Mouse (Mus musculus): Measurements from ENCODE around the gene Kcnk2. TPM values are rescaled to one million over a fixed set of nuclear protein-coding genes. Genes with fewer than 3 reads are reported as not detected.

Kcnk2 gene
- polyA plus RNA-seq (2015; fragmentation: Nextera tagmentation; extraction: Ambion mirVana) = 0.51 and 0.55 TPM in 2 replicates

DNA sequence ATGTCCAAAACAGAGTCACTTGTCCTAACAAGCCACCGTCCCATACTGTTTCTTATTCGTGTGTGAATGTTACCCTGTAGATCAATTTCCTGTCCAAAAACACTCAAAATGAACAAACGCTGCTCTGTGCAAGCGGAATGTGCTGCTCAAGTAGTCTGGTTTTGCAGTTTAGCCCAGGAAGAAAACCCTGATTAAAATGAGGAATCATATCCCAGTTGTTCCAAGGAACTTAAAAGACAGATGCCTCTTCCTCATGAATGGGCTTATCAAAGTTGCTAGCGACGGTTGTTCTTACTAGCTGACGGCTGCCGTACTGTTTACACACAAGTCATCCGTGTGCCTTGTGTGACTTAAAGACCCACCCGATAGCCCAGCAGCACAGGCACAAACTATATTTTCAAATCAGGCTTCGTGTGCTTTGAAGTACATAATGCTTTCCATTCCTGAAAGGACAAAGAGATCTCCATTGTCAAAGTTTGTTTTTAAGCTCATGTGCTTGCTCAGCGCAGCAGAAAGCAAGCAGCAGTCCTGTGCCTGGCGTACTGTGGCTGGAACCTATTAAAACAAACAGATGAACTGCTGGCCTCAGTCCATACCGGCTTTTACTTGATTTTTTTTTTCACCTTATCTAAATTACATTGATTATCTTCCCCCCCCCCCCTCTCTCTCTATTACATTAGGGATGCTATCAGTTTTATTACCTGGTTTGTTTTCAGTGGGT, at the start of gene Kcnk2:
Gene Kcnk2, minus strand, starts transcription at position 51 of the 721 bp plus-strand sequence.
- no peak within 1 kb of the TSS for H3K27ac ChIP-seq (replicated peaks)
- H3K36me3 ChIP-seq = no peaks in the 10 kb centered on the region
- no peak for ATAC-seq (ENCODE audit: extremely low read depth, insufficient number of reproducible peaks, low FRiP score, low TSS enrichment)
- H3K4me1 ChIP-seq = peaks cover 5% of the 10 kb centered on the region; the same call in 1 of the 2 replicates
- no peaks in the 10 kb centered on the region for H3K27me3 ChIP-seq (replicated peaks)
- H3K9ac ChIP-seq = no peak within 1 kb of the TSS
- peak within 1 kb of the TSS; percentile 13; the same call in 1 of the 2 replicates for H3K4me3 ChIP-seq
- no peaks in the 10 kb centered on the region for H3K9me3 ChIP-seq
- peak within 1 kb of the TSS; percentile 54 for H3K4me2 ChIP-seq
- 29% methylated on average over 14 of the region's 14 CpGs for WGBS

DNA sequence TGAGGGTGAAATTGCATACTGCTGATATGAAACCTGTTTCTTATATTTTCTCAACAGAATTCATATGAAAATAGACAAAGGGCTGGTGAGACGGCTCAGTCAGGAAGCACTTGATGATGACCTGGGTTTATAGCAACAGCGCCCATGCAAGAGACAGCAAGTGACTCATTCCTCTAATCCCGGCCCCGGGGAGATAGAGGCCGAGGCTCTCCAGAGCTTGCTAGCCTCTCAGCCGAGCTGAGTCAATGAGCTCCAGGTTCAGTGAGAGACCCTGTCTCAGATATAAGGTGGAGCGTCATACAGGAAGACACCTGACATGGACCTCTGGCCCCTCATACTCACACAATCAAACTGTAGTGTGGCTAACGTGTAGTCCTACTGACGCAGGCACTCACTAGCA, 38.7 kb upstream of the Kcnk2 start:
- Histone ChIP-seq H3K36me3 (no peaks in the 10 kb centered on the region), H3K27ac (replicated peaks) (no peak overlapping the region), H3K9ac (no peak overlapping the region), H3K9me3 (no peaks in the 10 kb centered on the region), H3K4me1 (no peaks in the 10 kb centered on the region), H3K4me3 (no peak overlapping the region), H3K4me2 (no peak overlapping the region), H3K27me3 (replicated peaks) (no peaks in the 10 kb centered on the region)
- no peak for ATAC-seq (ENCODE audit: extremely low read depth, insufficient number of reproducible peaks, low FRiP score, low TSS enrichment)
- 56% methylated on average over 9 of the region's 9 CpGs for WGBS

DNA sequence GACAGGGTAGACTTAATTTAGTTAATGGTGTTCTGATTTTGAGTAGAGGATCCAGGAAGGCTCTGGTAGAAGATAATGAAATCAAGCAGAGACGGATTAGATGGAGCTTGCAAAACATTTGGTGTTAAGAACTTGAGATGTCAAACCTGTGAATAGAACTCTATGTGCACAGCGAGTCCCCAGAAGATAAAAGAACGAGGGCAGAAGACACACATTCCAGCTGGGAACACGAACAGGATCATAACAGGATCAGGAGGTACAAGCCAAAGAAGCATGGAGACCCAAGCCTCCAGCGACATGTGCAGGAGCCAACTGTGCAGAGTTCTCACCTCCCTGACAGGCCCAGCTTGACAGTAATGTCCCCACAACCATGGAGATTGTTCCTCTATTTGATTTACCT, 35.1 kb upstream of the Kcnk2 start:
- H3K9ac ChIP-seq = no peak overlapping the region
- H3K36me3 ChIP-seq = no peaks in the 10 kb centered on the region
- ATAC-seq (ENCODE audit: extremely low read depth, insufficient number of reproducible peaks, low FRiP score, low TSS enrichment) = no peak
- H3K4me2 ChIP-seq = no peak overlapping the region
- H3K4me3 ChIP-seq = no peak overlapping the region
- H3K4me1 ChIP-seq = no peaks in the 10 kb centered on the region
- WGBS = 50% methylated on average over 5 of the region's 5 CpGs
- H3K27me3 ChIP-seq (replicated peaks) = no peaks in the 10 kb centered on the region
- H3K9me3 ChIP-seq = no peaks in the 10 kb centered on the region
- no peak overlapping the region for H3K27ac ChIP-seq (replicated peaks)

DNA sequence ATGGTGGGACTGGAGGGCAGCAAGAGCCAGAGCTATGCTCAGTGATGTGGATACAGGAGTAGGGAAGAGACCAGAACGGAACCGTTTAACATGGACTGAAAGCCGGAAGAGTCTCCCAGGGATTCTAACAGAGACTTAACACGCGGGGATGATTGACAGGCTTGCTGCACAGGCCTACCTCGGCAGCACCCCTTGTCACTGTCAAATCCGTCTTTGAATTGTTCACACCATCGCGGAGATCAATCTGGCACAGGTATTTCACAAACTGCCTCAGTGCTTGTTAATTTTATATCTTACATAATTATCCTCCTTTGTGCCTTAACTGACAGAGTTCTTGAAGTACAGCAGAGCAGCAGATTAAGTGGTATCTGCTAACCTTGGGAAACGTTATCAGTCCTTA, 33.4 kb upstream of the Kcnk2 start:
- WGBS = 73% methylated on average over 10 of the region's 10 CpGs
- Histone ChIP-seq H3K9me3 (no peaks in the 10 kb centered on the region), H3K4me2 (no peak overlapping the region), H3K27me3 (replicated peaks) (no peaks in the 10 kb centered on the region), H3K9ac (no peak overlapping the region), H3K27ac (replicated peaks) (no peak overlapping the region), H3K4me1 (peaks cover 3% of the 10 kb centered on the region; the same call in 1 of the 2 replicates), H3K4me3 (no peak overlapping the region), H3K36me3 (no peaks in the 10 kb centered on the region)
- no peak for ATAC-seq (ENCODE audit: extremely low read depth, insufficient number of reproducible peaks, low FRiP score, low TSS enrichment)

DNA sequence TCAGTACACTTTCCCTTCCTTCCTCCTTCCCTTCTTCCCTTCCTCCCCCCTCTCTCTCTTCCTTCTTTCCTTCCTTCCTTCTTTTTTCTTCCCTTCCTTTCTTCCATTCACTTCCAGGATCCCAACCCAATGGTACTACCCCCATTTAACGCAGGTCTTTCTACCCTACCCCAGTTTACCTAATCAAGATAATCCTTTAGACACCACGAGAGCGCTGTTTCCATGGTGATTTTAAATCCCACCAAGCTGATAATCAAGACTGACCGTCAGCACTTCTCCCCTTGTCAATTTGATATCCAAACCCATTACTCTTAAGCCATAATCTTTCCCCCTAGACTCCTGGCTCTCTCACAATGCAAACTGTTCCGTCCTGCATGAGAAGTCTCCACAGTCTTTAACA, 29.4 kb upstream of the Kcnk2 start:
- no peaks in the 10 kb centered on the region for H3K9me3 ChIP-seq
- no peaks in the 10 kb centered on the region for H3K36me3 ChIP-seq
- 25% methylated on average over 5 of the region's 5 CpGs for WGBS
- H3K9ac ChIP-seq = no peak overlapping the region
- H3K4me1 ChIP-seq = peaks cover 4% of the 10 kb centered on the region; the same call in 1 of the 2 replicates
- H3K27me3 ChIP-seq (replicated peaks) = no peaks in the 10 kb centered on the region
- no peak for ATAC-seq (ENCODE audit: extremely low read depth, insufficient number of reproducible peaks, low FRiP score, low TSS enrichment)
- no peak overlapping the region for H3K4me2 ChIP-seq
- H3K4me3 ChIP-seq = no peak overlapping the region
- H3K27ac ChIP-seq (replicated peaks) = no peak overlapping the region

DNA sequence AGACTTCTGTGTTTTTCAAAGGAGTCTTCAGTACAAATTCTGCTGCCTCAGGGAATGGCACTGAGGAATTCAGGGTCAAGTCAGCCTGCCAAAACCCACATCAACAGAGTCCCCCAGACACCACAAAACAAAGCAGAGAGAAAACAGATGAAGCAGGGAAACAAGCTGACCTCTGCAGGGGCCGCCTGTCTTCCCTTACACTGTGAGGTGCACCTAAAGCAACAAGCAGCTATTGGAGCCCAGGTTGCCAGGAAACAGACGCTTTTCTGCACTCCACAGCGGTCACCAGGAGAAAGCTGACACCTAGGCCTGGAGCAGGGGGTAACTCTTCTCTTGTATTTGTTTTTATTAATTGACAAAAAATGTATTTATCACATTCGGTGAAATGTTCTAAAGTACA, 28.5 kb upstream of the Kcnk2 start:
- no peak overlapping the region for H3K4me3 ChIP-seq
- H3K4me2 ChIP-seq = no peak overlapping the region
- no peaks in the 10 kb centered on the region for H3K27me3 ChIP-seq (replicated peaks)
- no peak for ATAC-seq (ENCODE audit: extremely low read depth, insufficient number of reproducible peaks, low FRiP score, low TSS enrichment)
- H3K9ac ChIP-seq = no peak overlapping the region
- H3K4me1 ChIP-seq = peaks cover 4% of the 10 kb centered on the region; the same call in 1 of the 2 replicates
- H3K27ac ChIP-seq (replicated peaks) = no peak overlapping the region
- 35% methylated on average over 4 of the region's 4 CpGs for WGBS
- H3K9me3 ChIP-seq = no peaks in the 10 kb centered on the region
- no peaks in the 10 kb centered on the region for H3K36me3 ChIP-seq

DNA sequence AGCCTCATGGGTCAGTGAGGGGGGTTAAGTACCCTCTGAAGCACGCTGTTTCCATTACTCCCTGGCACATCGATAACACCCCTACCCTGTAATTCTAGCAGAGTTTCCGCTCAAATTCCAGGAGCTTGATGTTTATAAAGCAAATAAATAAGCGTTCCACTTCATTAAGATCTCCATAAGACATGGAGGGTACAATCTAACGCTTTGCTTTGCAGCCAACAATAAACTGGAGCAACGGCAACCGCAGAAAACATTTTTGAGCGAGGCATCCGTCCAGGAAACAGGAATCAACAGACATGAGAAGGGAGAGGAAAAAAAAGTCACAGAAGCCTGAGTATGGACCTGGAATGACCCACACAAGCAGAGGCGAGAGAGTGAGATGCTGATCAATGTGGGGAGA, 27.5 kb upstream of the Kcnk2 start:
- no peak overlapping the region for H3K27ac ChIP-seq (replicated peaks)

GRCm38 (mm10) chr1:189426252-189426651, 24.2 kb upstream of the Kcnk2 start:
- no peaks in the 10 kb centered on the region for H3K36me3 ChIP-seq

More for the DNA sequence above, 27.5 kb upstream of the Kcnk2 start:
- H3K4me1 ChIP-seq = peaks cover 4% of the 10 kb centered on the region; the same call in 1 of the 2 replicates
- H3K9ac ChIP-seq = no peak overlapping the region
- no peaks in the 10 kb centered on the region for H3K36me3 ChIP-seq
- ATAC-seq (ENCODE audit: extremely low read depth, insufficient number of reproducible peaks, low FRiP score, low TSS enrichment) = no peak
- H3K4me3 ChIP-seq = no peak overlapping the region
- no peaks in the 10 kb centered on the region for H3K27me3 ChIP-seq (replicated peaks)
- 78% methylated on average over 10 of the region's 10 CpGs for WGBS
- H3K4me2 ChIP-seq = no peak overlapping the region
- no peaks in the 10 kb centered on the region for H3K9me3 ChIP-seq

DNA sequence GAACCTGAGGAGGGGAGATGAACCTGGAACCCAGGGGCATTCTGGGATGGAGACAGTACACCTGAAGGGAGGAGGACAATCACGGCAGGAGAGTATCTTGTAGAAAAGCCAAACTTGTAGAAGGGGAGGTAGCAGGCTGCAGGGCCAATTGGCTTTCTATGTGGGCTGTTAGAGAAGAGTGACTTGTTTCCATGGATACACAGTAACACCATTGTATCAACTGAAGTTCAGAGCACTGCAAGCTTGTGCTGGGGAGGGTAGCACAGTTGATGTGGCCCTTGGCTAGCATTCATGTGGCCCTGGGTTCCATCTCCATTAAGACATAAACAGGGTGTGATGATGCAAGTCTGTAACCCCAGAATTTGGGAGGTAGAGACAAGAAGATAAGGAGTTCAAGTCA, 17.8 kb upstream of the Kcnk2 start:
- no peak for ATAC-seq (ENCODE audit: extremely low read depth, insufficient number of reproducible peaks, low FRiP score, low TSS enrichment)
- no peaks in the 10 kb centered on the region for H3K4me1 ChIP-seq
- H3K9ac ChIP-seq = no peak overlapping the region
- H3K9me3 ChIP-seq = no peaks in the 10 kb centered on the region
- H3K36me3 ChIP-seq = no peaks in the 10 kb centered on the region
- 65% methylated on average over 1 of the region's 1 CpGs for WGBS
- no peak overlapping the region for H3K4me3 ChIP-seq
- H3K4me2 ChIP-seq = no peak overlapping the region
- H3K27me3 ChIP-seq (replicated peaks) = no peaks in the 10 kb centered on the region; the same call in 1 of the 2 replicates
- no peak overlapping the region for H3K27ac ChIP-seq (replicated peaks)

More at GRCm38 (mm10) chr1:189426252-189426651, 24.2 kb upstream of the Kcnk2 start:
- WGBS = 85% methylated on average over 11 of the region's 11 CpGs
- Histone ChIP-seq H3K9ac (no peak overlapping the region), H3K9me3 (no peaks in the 10 kb centered on the region), H3K27me3 (replicated peaks) (no peaks in the 10 kb centered on the region), H3K27ac (replicated peaks) (no peak overlapping the region), H3K4me2 (no peak overlapping the region), H3K4me3 (no peak overlapping the region), H3K4me1 (peaks cover 4% of the 10 kb centered on the region; the same call in 1 of the 2 replicates)
- ATAC-seq (ENCODE audit: extremely low read depth, insufficient number of reproducible peaks, low FRiP score, low TSS enrichment) = no peak

DNA sequence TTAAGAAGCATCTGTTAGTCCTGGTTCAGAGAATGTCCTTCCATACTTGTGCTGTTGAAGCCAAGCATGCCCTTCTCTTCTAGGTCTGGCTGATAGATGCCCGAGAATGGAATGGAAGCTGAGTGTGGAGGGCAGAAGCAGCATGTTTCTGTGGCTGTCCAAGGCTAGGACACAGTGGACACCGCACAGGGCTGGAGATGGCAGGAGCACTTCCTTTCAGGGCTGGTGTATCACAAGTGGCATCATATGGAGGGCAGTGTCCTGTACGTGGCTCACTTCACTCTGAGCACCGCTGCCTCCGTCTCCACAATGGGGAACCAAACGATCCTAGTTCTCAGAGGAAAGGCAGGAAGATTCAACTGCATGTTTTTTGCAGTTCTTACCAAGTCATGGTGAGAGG, 7.8 kb upstream of the Kcnk2 start:
- ATAC-seq (ENCODE audit: extremely low read depth, insufficient number of reproducible peaks, low FRiP score, low TSS enrichment) = no peak
- Histone ChIP-seq H3K36me3 (no peaks in the 10 kb centered on the region), H3K4me2 (no peak overlapping the region), H3K4me1 (no peaks in the 10 kb centered on the region), H3K4me3 (no peak overlapping the region), H3K9ac (no peak overlapping the region), H3K27me3 (replicated peaks) (no peaks in the 10 kb centered on the region), H3K27ac (replicated peaks) (no peak overlapping the region), H3K9me3 (no peaks in the 10 kb centered on the region)
- WGBS = 74% methylated on average over 6 of the region's 6 CpGs

- peaks cover 5% of the 10 kb centered on the region; the same call in 1 of the 2 replicates for H3K4me1 ChIP-seq
- no peak for ATAC-seq (ENCODE audit: extremely low read depth, insufficient number of reproducible peaks, low FRiP score, low TSS enrichment)
- no peaks in the 10 kb centered on the region for H3K27me3 ChIP-seq (replicated peaks)
- H3K9ac ChIP-seq = no peak overlapping the region
- H3K36me3 ChIP-seq = no peaks in the 10 kb centered on the region
- H3K27ac ChIP-seq (replicated peaks) = no peak overlapping the region
- no peaks in the 10 kb centered on the region for H3K9me3 ChIP-seq
- WGBS = 64% methylated on average over 10 of the region's 10 CpGs
- H3K4me3 ChIP-seq = no peak overlapping the region
- no peak overlapping the region for H3K4me2 ChIP-seq
These were observed 3.1 kb upstream of the Kcnk2 start for GRCm38 (mm10) chr1:189405221-189405620.

GRCm38 (mm10) chr1:189403546-189403945, 1.5 kb upstream of the Kcnk2 start:
- no peaks in the 10 kb centered on the region for H3K27me3 ChIP-seq (replicated peaks)
- no peak overlapping the region for H3K27ac ChIP-seq (replicated peaks)
- H3K4me2 ChIP-seq = no peak overlapping the region
- H3K9ac ChIP-seq = no peak overlapping the region
- no peak overlapping the region for H3K4me3 ChIP-seq
- 67% methylated on average over 6 of the region's 6 CpGs for WGBS
- peaks cover 5% of the 10 kb centered on the region; the same call in 1 of the 2 replicates for H3K4me1 ChIP-seq
- H3K9me3 ChIP-seq = no peaks in the 10 kb centered on the region
- no peaks in the 10 kb centered on the region for H3K36me3 ChIP-seq
- ATAC-seq (ENCODE audit: extremely low read depth, insufficient number of reproducible peaks, low FRiP score, low TSS enrichment) = no peak

All from heart, embryonic 13.5 days (tissue).